Mouse (Mus musculus) forebrain, embryonic 15.5 days (tissue): ENCODE measurements around the gene Kdelr3. TPM values are rescaled to one million over a fixed set of nuclear protein-coding genes. Genes with fewer than 3 reads are reported as not detected.

Source experiments
- ATAC-seq: fragments of 200-750 bp; cut with Nextera tagmentation; replicated peaks from 2 replicates; pipeline ENCODE4 v1.8.0; 2017; ENCODE audit warnings: mild to moderate bottlenecking, moderate TSS enrichment, moderate library complexity
- H3K27ac ChIP-seq: fragments of 300-500 bp; sonication (generic); replicated peaks from 2 replicates; pipeline ENCODE4 v1.5.1; 2015; ENCODE audit warnings: mild to moderate bottlenecking, inconsistent platforms
- H3K27me3 ChIP-seq: fragments of 300-500 bp; sonication (generic); 2 replicates; pipeline ENCODE4 v1.6.1; 2015; ENCODE audit warnings: inconsistent platforms
- H3K36me3 ChIP-seq: fragments of 300-500 bp; sonication (generic); 2 replicates; pipeline ENCODE4 v1.6.1; 2015; ENCODE audit warnings: mild to moderate bottlenecking, inconsistent platforms
- H3K4me1 ChIP-seq: fragments of 300-500 bp; sonication (generic); 2 replicates; pipeline ENCODE4 v1.6.1; 2015; ENCODE audit warnings: inconsistent platforms
- H3K4me2 ChIP-seq: fragments of 300-500 bp; sonication (generic); replicated peaks from 2 replicates; pipeline ENCODE4 v1.6.1; 2015; ENCODE audit warnings: mild to moderate bottlenecking, inconsistent platforms
- H3K4me3 ChIP-seq: fragments of 300-500 bp; sonication (generic); 2 replicates; pipeline ENCODE4 v1.5.1; 2015; ENCODE audit warnings: mild to moderate bottlenecking, inconsistent platforms
- H3K9ac ChIP-seq: fragments of 300-500 bp; sonication (generic); replicated peaks from 2 replicates; pipeline ENCODE4 v1.6.1; 2015; ENCODE audit warnings: mild to moderate bottlenecking, inconsistent platforms
- H3K9me3 ChIP-seq: fragments of 300-500 bp; sonication (generic); 2 replicates; pipeline ENCODE4 v1.6.1; 2016; ENCODE audit warnings: inconsistent platforms
- WGBS: fragments of 180-500 bp; shearing (Covaris S2); methylation state at CpG from one replicate; pipeline ENCODE4 v1.1.7; 2015; ENCODE audit warnings: mixed read lengths; 5-methylcytosine and 5-hydroxymethylcytosine counted together
- microRNA-seq: library from miRNA; unstranded; fragments of <30 nt; microRNA quantifications from one replicate; pipeline ENCODE4, GENCODE M21; 2016
- polyA plus RNA-seq: library from polyadenylated mRNA; unstranded; fragments of >200 nt; fragmentation: Nextera tagmentation; extraction: Ambion mirVana; gene quantifications from 2 replicates; pipeline ENCODE4 v1.2.1, GENCODE M21; 2015

Kdelr3 gene
- polyA plus RNA-seq, 1 experiment from 2014 or later = 5.3 TPM

GRCm38 (mm10) chr15:79546410-79547288, 30.4 kb downstream of the Kdelr3 start, which contains the start of gene Ddx17:
Ddx17 (minus strand) TSS chr15:79546741.
- H3K4me3 ChIP-seq = peak within 1 kb of the TSS; percentile 89
- WGBS = 2% methylated on average over 84 of the region's 84 CpGs
- H3K4me2 ChIP-seq = peak within 1 kb of the TSS; percentile 65
- peaks cover 28% of the 10 kb centered on the region for H3K36me3 ChIP-seq
- peak within 1 kb of the TSS; percentile 98 for H3K27ac ChIP-seq
- H3K27me3 ChIP-seq = no peaks in the 10 kb centered on the region
- ATAC-seq = peak; percentile 98
- H3K9ac ChIP-seq = peak within 1 kb of the TSS; percentile 92
- H3K4me1 ChIP-seq = peaks cover 30% of the 10 kb centered on the region
- no peaks in the 10 kb centered on the region for H3K9me3 ChIP-seq

GRCm38 (mm10) chr15:79547289-79547820, 31.1 kb downstream of the Kdelr3 start:
- peak overlapping the region; percentile 56 for H3K4me2 ChIP-seq
- H3K4me3 ChIP-seq = peak overlapping the region; percentile 89
- H3K27me3 ChIP-seq = no peaks in the 10 kb centered on the region
- H3K27ac ChIP-seq = peak overlapping the region; percentile 98
- H3K9ac ChIP-seq = peak overlapping the region; percentile 54
- H3K36me3 ChIP-seq = peaks cover 21% of the 10 kb centered on the region
- H3K9me3 ChIP-seq = no peaks in the 10 kb centered on the region
- peaks cover 28% of the 10 kb centered on the region for H3K4me1 ChIP-seq
- no peak; the same call in 1 of the 2 replicates for ATAC-seq
- 85% methylated on average over 17 of the region's 17 CpGs for WGBS

GRCm38 (mm10) chr15:79548226-79548625, 32.0 kb downstream of the Kdelr3 start:
- 99% methylated on average over 2 of the region's 2 CpGs for WGBS
- H3K36me3 ChIP-seq = peaks cover 12% of the 10 kb centered on the region

GRCm38 (mm10) chr15:79552566-79552965, 36.4 kb downstream of the Kdelr3 start:
- H3K27ac ChIP-seq = no peak overlapping the region
- 83% methylated on average over 5 of the region's 5 CpGs for WGBS
- no peaks in the 10 kb centered on the region for H3K9me3 ChIP-seq
- no peaks in the 10 kb centered on the region for H3K36me3 ChIP-seq
- no peak for ATAC-seq
- no peak overlapping the region for H3K9ac ChIP-seq
- no peak overlapping the region for H3K4me3 ChIP-seq
- H3K27me3 ChIP-seq = no peaks in the 10 kb centered on the region
- H3K4me1 ChIP-seq = no peaks in the 10 kb centered on the region
- H3K4me2 ChIP-seq = no peak overlapping the region

More at GRCm38 (mm10) chr15:79548226-79548625, 32.0 kb downstream of the Kdelr3 start:
- Histone ChIP-seq H3K4me2 (no peak overlapping the region), H3K9ac (no peak overlapping the region), H3K27ac (no peak overlapping the region), H3K9me3 (no peaks in the 10 kb centered on the region), H3K27me3 (no peaks in the 10 kb centered on the region), H3K4me3 (no peak overlapping the region), H3K4me1 (peaks cover 25% of the 10 kb centered on the region)
- ATAC-seq = no peak

GRCm38 (mm10) chr15:79559649-79560048, 43.4 kb downstream of the Kdelr3 start:
- Histone ChIP-seq H3K9ac (no peak overlapping the region), H3K36me3 (no peaks in the 10 kb centered on the region), H3K4me3 (no peak overlapping the region), H3K27me3 (no peaks in the 10 kb centered on the region), H3K9me3 (no peaks in the 10 kb centered on the region), H3K4me2 (no peak overlapping the region), H3K27ac (no peak overlapping the region), H3K4me1 (no peaks in the 10 kb centered on the region)
- 79% methylated on average over 3 of the region's 3 CpGs for WGBS
- no peak for ATAC-seq

- Histone ChIP-seq H3K9me3 (no peaks in the 10 kb centered on the region), H3K4me3 (no peak overlapping the region), H3K36me3 (no peaks in the 10 kb centered on the region), H3K27me3 (no peaks in the 10 kb centered on the region), H3K4me1 (no peaks in the 10 kb centered on the region), H3K4me2 (no peak overlapping the region), H3K27ac (no peak overlapping the region), H3K9ac (no peak overlapping the region)
- WGBS = 79% methylated on average over 9 of the region's 9 CpGs
- ATAC-seq = no peak
Observed at GRCm38 (mm10) chr15:79562417-79562816, 46.2 kb downstream of the Kdelr3 start.

GRCm38 (mm10) chr15:79575543-79576222, 59.5 kb downstream of the Kdelr3 start:
- no peaks in the 10 kb centered on the region for H3K4me1 ChIP-seq
- ATAC-seq = no peak
- H3K9ac ChIP-seq = no peak overlapping the region
- no peak overlapping the region for H3K4me2 ChIP-seq
- no peaks in the 10 kb centered on the region for H3K27me3 ChIP-seq
- no peaks in the 10 kb centered on the region for H3K9me3 ChIP-seq
- H3K4me3 ChIP-seq = no peak overlapping the region
- H3K27ac ChIP-seq = no peak overlapping the region
- H3K36me3 ChIP-seq = no peaks in the 10 kb centered on the region
- WGBS = 74% methylated on average over 1 of the region's 1 CpGs

- 81% methylated on average over 2 of the region's 2 CpGs for WGBS
- no peak overlapping the region for H3K27ac ChIP-seq
Observed at GRCm38 (mm10) chr15:79576947-79577346, 60.7 kb downstream of the Kdelr3 start.

More at GRCm38 (mm10) chr15:79576947-79577346, 60.7 kb downstream of the Kdelr3 start:
- Histone ChIP-seq H3K36me3 (no peaks in the 10 kb centered on the region), H3K9ac (no peak overlapping the region), H3K4me1 (no peaks in the 10 kb centered on the region), H3K9me3 (no peaks in the 10 kb centered on the region), H3K27me3 (no peaks in the 10 kb centered on the region), H3K4me2 (no peak overlapping the region), H3K4me3 (no peak overlapping the region)
- no peak for ATAC-seq

Small RNA genes lying within 50 kb of the gene (microRNA-seq; reads per million reads assigned to microRNA genes)
- gene Gm44302 = not detected

Other genes starting within 250 kb of the Kdelr3 start
- gene Baiap2l2, start 230.9 kb upstream of the Kdelr3 start, polyA plus RNA-seq = 1.9 and 3.6 TPM in 2 replicates
- gene Pla2g6, start 188.0 kb upstream of the Kdelr3 start, polyA plus RNA-seq = 25.8 and 29.5 TPM in 2 replicates
- gene Maff, start 169.8 kb upstream of the Kdelr3 start, polyA plus RNA-seq = 0.79 and 0.97 TPM in 2 replicates
- 37.5 and 40.8 TPM in 2 replicates for gene Tmem184b, start 112.8 kb upstream of the Kdelr3 start, polyA plus RNA-seq
- gene Csnk1e, start 60.8 kb upstream of the Kdelr3 start, polyA plus RNA-seq = 316 and 323 TPM in 2 replicates
- 0.20 and 0.33 TPM in 2 replicates for gene Kcnj4, start 11.2 kb upstream of the Kdelr3 start, polyA plus RNA-seq
- gene Ddx17, start 30.3 kb downstream of the Kdelr3 start, polyA plus RNA-seq = 60.1 and 63.7 TPM in 2 replicates
- gene Dmc1, start 88.7 kb downstream of the Kdelr3 start, polyA plus RNA-seq = 0.59 and 0.67 TPM in 2 replicates
- gene Fam227a, start 142.5 kb downstream of the Kdelr3 start, polyA plus RNA-seq = 4.7 and 5.2 TPM in 2 replicates
- gene Cby1, start 142.8 kb downstream of the Kdelr3 start, polyA plus RNA-seq = 116 and 124 TPM in 2 replicates
- 264 and 266 TPM in 2 replicates for gene Tomm22, start 154.4 kb downstream of the Kdelr3 start, polyA plus RNA-seq
- gene Josd1, start 171.5 kb downstream of the Kdelr3 start, polyA plus RNA-seq = 23.3 and 26.8 TPM in 2 replicates
- 53.9 and 58.0 TPM in 2 replicates for gene Gtpbp1, start 174.4 kb downstream of the Kdelr3 start, polyA plus RNA-seq
- 10.5 and 11.6 TPM in 2 replicates for gene Sun2, start 226.1 kb downstream of the Kdelr3 start, polyA plus RNA-seq